Mouse (Mus musculus): Measurements from ENCODE around the gene Paf1.
"Not testable (repeated sequence)": the region's sequence is repeated elsewhere in the genome, so short reads cannot be mapped to it uniquely, and the experiment has no call there.

Paf1 gene

GRCm38 (mm10) chr7:28386007-28386406, 6.7 kb upstream of the Paf1 start:
- no peak for DNase-seq

GRCm38 (mm10) chr7:28386462-28386861, 6.3 kb upstream of the Paf1 start:
- peak; percentile 65 for DNase-seq

- DNase-seq: not testable (repeated sequence)
Observed at GRCm38 (mm10) chr7:28386877-28387276, 5.9 kb upstream of the Paf1 start.

- not testable (repeated sequence) for DNase-seq
Observed at GRCm38 (mm10) chr7:28387384-28387783, 5.4 kb upstream of the Paf1 start.

- peak; percentile 22 for DNase-seq
Observed at GRCm38 (mm10) chr7:28390331-28390730, 2.4 kb upstream of the Paf1 start.

- peak; percentile 41 for DNase-seq
Observed at GRCm38 (mm10) chr7:28393272-28393951, 661 bp downstream of the Paf1 start.

- no peak for DNase-seq
Observed at GRCm38 (mm10) chr7:28395425-28395824, 2.7 kb downstream of the Paf1 start.

- DNase-seq: no peak
Observed at GRCm38 (mm10) chr7:28398000-28398399, 5.2 kb downstream of the Paf1 start.

- DNase-seq: no peak
Observed at GRCm38 (mm10) chr7:28398696-28399340, 6.1 kb downstream of the Paf1 start.

GRCm38 (mm10) chr7:28401030-28401429, 8.3 kb downstream of the Paf1 start:
- DNase-seq: no peak

GRCm38 (mm10) chr7:28401942-28402341, 9.2 kb downstream of the Paf1 start:
- no peak for DNase-seq

- no peak for DNase-seq
Observed at GRCm38 (mm10) chr7:28410841-28411475, 18.2 kb downstream of the Paf1 start.

GRCm38 (mm10) chr7:28412826-28413225, 20.1 kb downstream of the Paf1 start:
- no peak for DNase-seq

- no peak for DNase-seq
Observed at GRCm38 (mm10) chr7:28417368-28417767, 24.6 kb downstream of the Paf1 start.

- DNase-seq: no peak
Observed at GRCm38 (mm10) chr7:28418096-28418670, 25.4 kb downstream of the Paf1 start.

GRCm38 (mm10) chr7:28419416-28419815, 26.7 kb downstream of the Paf1 start:
- no peak for DNase-seq

- DNase-seq: no peak
Observed at GRCm38 (mm10) chr7:28423018-28423417, 30.3 kb downstream of the Paf1 start.

- DNase-seq: no peak
Observed at GRCm38 (mm10) chr7:28427738-28428137, 35.0 kb downstream of the Paf1 start.

GRCm38 (mm10) chr7:28430512-28430911, 37.8 kb downstream of the Paf1 start:
- no peak for DNase-seq

- DNase-seq: no peak
Observed at GRCm38 (mm10) chr7:28432252-28432651, 39.5 kb downstream of the Paf1 start.

GRCm38 (mm10) chr7:28435660-28436259, 43.0 kb downstream of the Paf1 start:
- DNase-seq: peak; percentile 74

GRCm38 (mm10) chr7:28436271-28436904, 43.6 kb downstream of the Paf1 start:
- DNase-seq: peak; percentile 100
